ENCODE assay signal across 17 mouse cellular contexts in genomic region chr7:72278412-72278811, GRCm38 (mm10).
"Had no signal": no experiment of that assay in that cellular context is flagged by ENCODE, and none has a peak within 500 bp of the region (broad histone marks: within the 10 kb centered on the region; RNA-seq: fewer than 3 reads in every experiment).

No protein-coding gene starts in this region.

- H3K27ac ChIP-seq: kidney, postnatal 0 days; limb, embryonic 13.5 days; liver, embryonic 15.5 days; midbrain, embryonic 12.5 days; stomach, postnatal 0 days had no signal

- H3K27me3 ChIP-seq: limb, embryonic 13.5 days; liver, embryonic 15.5 days; midbrain, embryonic 12.5 days had no signal

- H3K4me1 ChIP-seq: liver, embryonic 15.5 days; midbrain, embryonic 12.5 days had no signal

- H3K9ac ChIP-seq: limb, embryonic 13.5 days; liver, embryonic 15.5 days; lung, embryonic 14.5 days; midbrain, embryonic 12.5 days had no signal

- DNase-seq: kidney, adult 9 months; kidney, postnatal 36 days; left cerebral cortex, postnatal 4 days; lung, embryonic 14.5 days; lung, postnatal 10 days; lung, postnatal 4 days; right cerebral cortex, adult 18-20 months; right cerebral cortex, postnatal 25 days; thymus, adult 18-20 months; thymus, postnatal 25 days had no signal

- H3K9me3 ChIP-seq: limb, embryonic 13.5 days; liver, embryonic 15.5 days; midbrain, embryonic 12.5 days had no signal

- H3K4me2 ChIP-seq: limb, embryonic 13.5 days; liver, embryonic 15.5 days; lung, embryonic 14.5 days; midbrain, embryonic 12.5 days had no signal

- H3K4me3 ChIP-seq: limb, embryonic 13.5 days; liver, embryonic 15.5 days; midbrain, embryonic 12.5 days had no signal

- ATAC-seq: intestine, postnatal 0 days; midbrain, embryonic 16.5 days had no signal

- H3K36me3 ChIP-seq: limb, embryonic 13.5 days; liver, embryonic 15.5 days; midbrain, embryonic 12.5 days had no signal
